Mouse (Mus musculus) hindbrain, embryonic 11.5 days (tissue): Measurements from ENCODE around the gene Tmem159. TPM values are rescaled to one million over a fixed set of nuclear protein-coding genes. Genes with fewer than 3 reads are reported as not detected.

Experiments used
- ATAC-seq: fragments of 200-750 bp; cut with Nextera tagmentation; 2 replicates; pipeline ENCODE4 v1.8.0; 2017; ENCODE audit warnings: mild to moderate bottlenecking, moderate TSS enrichment, moderate library complexity; ENCODE audit not compliant: low FRiP score
- DNase-seq: peaks from one replicate; pipeline ENCODE4 v3.0.0-alpha.2; 2015; ENCODE audit warnings: low spot score
- H3K27ac ChIP-seq: fragments of 300-500 bp; sonication (generic); 2 replicates; pipeline ENCODE4 v1.5.1; 2014; ENCODE audit warnings: mild to moderate bottlenecking, low read depth, low read length
- H3K27me3 ChIP-seq: fragments of 300-500 bp; sonication (generic); 2 replicates; pipeline ENCODE4 v1.6.1; 2014; ENCODE audit warnings: mild to moderate bottlenecking, low read length, moderate library complexity, mixed read lengths; ENCODE audit not compliant: control insufficient read depth, insufficient read depth
- H3K36me3 ChIP-seq: fragments of 300-500 bp; sonication (generic); 2 replicates; pipeline ENCODE4 v1.6.1; 2014; ENCODE audit warnings: mild to moderate bottlenecking, low read length, moderate library complexity, mixed read lengths; ENCODE audit not compliant: control insufficient read depth, insufficient read depth
- H3K4me1 ChIP-seq: fragments of 300-500 bp; sonication (generic); replicated peaks from 2 replicates; pipeline ENCODE4 v1.6.1; 2014; ENCODE audit warnings: low read length, mixed read lengths; ENCODE audit not compliant: control insufficient read depth, insufficient read depth
- H3K4me2 ChIP-seq: fragments of 300-500 bp; sonication (generic); replicated peaks from 2 replicates; pipeline ENCODE4 v1.6.1; 2014; ENCODE audit warnings: mild to moderate bottlenecking, low read depth, low read length
- H3K4me3 ChIP-seq: fragments of 300-500 bp; sonication (generic); 2 replicates; pipeline ENCODE4 v1.5.1; 2014; ENCODE audit warnings: low read depth, low read length
- H3K9ac ChIP-seq: fragments of 300-500 bp; sonication (generic); 2 replicates; pipeline ENCODE4 v1.6.1; 2014; ENCODE audit warnings: low read depth, low read length
- H3K9me3 ChIP-seq: fragments of 300-500 bp; sonication (generic); 2 replicates; pipeline ENCODE4 v1.6.1; 2016; ENCODE audit warnings: low read length; ENCODE audit not compliant: control insufficient read depth
- WGBS: fragments of 180-500 bp; shearing (Covaris S2); extraction: QIAGEN DNeasy Blood & Tissue Kit; methylation state at CpG from one replicate; pipeline ENCODE4 v1.1.7; 2014; 5-methylcytosine and 5-hydroxymethylcytosine counted together
- polyA plus RNA-seq: library from polyadenylated mRNA; unstranded; fragments of >200 nt; fragmentation: Nextera tagmentation; extraction: Ambion mirVana; gene quantifications from 2 replicates; pipeline ENCODE4 v1.2.1, GENCODE M21; 2014

Gene Tmem159
- polyA plus RNA-seq = 19.1 and 22.2 TPM in 2 replicates

- H3K36me3 ChIP-seq = no peaks in the 10 kb centered on the region
- no peaks in the 10 kb centered on the region for H3K27me3 ChIP-seq
- DNase-seq (peak; percentile 90), ATAC-seq (peak; percentile 94)
- H3K4me1 ChIP-seq = no peaks in the 10 kb centered on the region; the same call in none of the 2 replicates
- peak within 1 kb of the TSS; percentile 54 for H3K4me3 ChIP-seq
- H3K9ac ChIP-seq = peak within 1 kb of the TSS; percentile 58
- no peaks in the 10 kb centered on the region for H3K9me3 ChIP-seq
- WGBS = under 1% methylated on average over 40 of the region's 42 CpGs
- H3K4me2 ChIP-seq = peak within 1 kb of the TSS; percentile 78
- H3K27ac ChIP-seq = no peak within 1 kb of the TSS
Observed at GRCm38 (mm10) chr7:120102164-120102972, at the start of gene Tmem159. TSS of gene Tmem159 (plus strand) at chr7:120102353.

- no peaks in the 10 kb centered on the region for H3K36me3 ChIP-seq
- H3K9ac ChIP-seq = no peak overlapping the region
- WGBS = 69% methylated on average over 2 of the region's 2 CpGs
- no peak overlapping the region for H3K4me3 ChIP-seq
- no peaks in the 10 kb centered on the region for H3K9me3 ChIP-seq
- no peak for ATAC-seq
- H3K27me3 ChIP-seq = no peaks in the 10 kb centered on the region
- no peak overlapping the region for H3K27ac ChIP-seq
- no peaks in the 10 kb centered on the region for H3K4me1 ChIP-seq
- DNase-seq = no peak
- no peak overlapping the region for H3K4me2 ChIP-seq
Observed at GRCm38 (mm10) chr7:120054016-120054415, 48.1 kb upstream of the Tmem159 start.

DNA sequence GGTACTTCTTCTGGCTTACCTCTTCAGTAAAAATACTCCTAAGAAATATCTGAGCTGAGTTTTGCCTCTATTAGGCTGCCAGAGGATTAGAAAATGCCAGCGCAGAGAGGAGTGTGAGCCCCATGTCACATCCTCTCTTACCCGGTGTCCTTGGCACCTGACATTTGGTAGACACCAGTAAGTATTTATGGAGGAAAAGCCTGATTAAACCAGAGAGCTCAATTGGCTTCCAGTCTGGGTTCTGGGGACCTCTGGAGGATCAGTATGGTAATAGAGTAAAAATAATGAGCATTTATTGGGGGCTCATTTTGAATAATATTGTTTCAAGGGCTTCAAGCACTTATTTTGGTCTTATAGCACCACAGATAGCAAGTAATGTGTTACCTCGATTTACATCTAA, 46.7 kb upstream of the Tmem159 start:
- Histone ChIP-seq H3K27ac (no peak overlapping the region), H3K9me3 (no peaks in the 10 kb centered on the region), H3K4me1 (no peaks in the 10 kb centered on the region), H3K9ac (no peak overlapping the region), H3K36me3 (no peaks in the 10 kb centered on the region), H3K4me2 (no peak overlapping the region), H3K27me3 (no peaks in the 10 kb centered on the region), H3K4me3 (no peak overlapping the region)
- ATAC-seq (no peak), DNase-seq (no peak)
- 87% methylated on average over 3 of the region's 3 CpGs for WGBS

DNA sequence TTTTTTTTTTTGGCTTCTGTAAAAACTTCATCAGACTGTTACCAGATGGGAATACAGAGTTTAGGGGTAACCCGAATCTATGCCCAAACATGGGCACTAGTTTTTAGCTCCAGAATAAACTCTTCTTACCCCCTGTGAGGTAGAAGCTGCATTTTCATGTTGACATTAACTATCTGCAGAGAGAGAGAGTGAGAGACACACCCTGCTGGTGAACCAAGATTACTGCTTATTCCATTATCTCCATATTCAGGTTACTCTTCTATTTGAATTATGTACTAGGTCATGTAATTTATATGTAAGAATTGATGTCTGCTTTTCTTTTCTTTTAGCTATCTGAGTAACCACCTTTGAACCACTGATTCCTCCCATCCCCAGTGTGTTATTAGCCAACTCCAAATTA, 38.1 kb upstream of the Tmem159 start:
- Histone ChIP-seq H3K4me2 (no peak overlapping the region), H3K4me1 (no peaks in the 10 kb centered on the region), H3K9ac (no peak overlapping the region), H3K27ac (no peak overlapping the region), H3K36me3 (no peaks in the 10 kb centered on the region), H3K4me3 (no peak overlapping the region), H3K9me3 (no peaks in the 10 kb centered on the region), H3K27me3 (no peaks in the 10 kb centered on the region)
- ATAC-seq = no peak
- WGBS = 93% methylated on average over 1 of the region's 1 CpGs
- no peak for DNase-seq

- H3K27me3 ChIP-seq = no peaks in the 10 kb centered on the region
- DNase-seq (no peak), ATAC-seq (0 out of 2 replicates have a peak, but pooled peaks have one; percentile 38)
- no peak overlapping the region for H3K4me3 ChIP-seq
- H3K9ac ChIP-seq = no peak overlapping the region
- WGBS = 86% methylated on average over 3 of the region's 3 CpGs
- no peaks in the 10 kb centered on the region for H3K4me1 ChIP-seq
- no peaks in the 10 kb centered on the region for H3K9me3 ChIP-seq
- H3K4me2 ChIP-seq = no peak overlapping the region
- no peaks in the 10 kb centered on the region for H3K36me3 ChIP-seq
- H3K27ac ChIP-seq = no peak overlapping the region
Observed at GRCm38 (mm10) chr7:120068114-120068513, 34.0 kb upstream of the Tmem159 start.

- Histone ChIP-seq H3K36me3 (no peaks in the 10 kb centered on the region), H3K4me2 (no peak overlapping the region), H3K27ac (no peak overlapping the region), H3K9me3 (no peaks in the 10 kb centered on the region), H3K27me3 (no peaks in the 10 kb centered on the region), H3K9ac (no peak overlapping the region), H3K4me1 (no peaks in the 10 kb centered on the region), H3K4me3 (no peak overlapping the region)
- DNase-seq (peak; percentile 18), ATAC-seq (peak; percentile 81)
- WGBS = 34% methylated on average over 3 of the region's 3 CpGs
Observed at GRCm38 (mm10) chr7:120069164-120069563, 33.0 kb upstream of the Tmem159 start.

DNA sequence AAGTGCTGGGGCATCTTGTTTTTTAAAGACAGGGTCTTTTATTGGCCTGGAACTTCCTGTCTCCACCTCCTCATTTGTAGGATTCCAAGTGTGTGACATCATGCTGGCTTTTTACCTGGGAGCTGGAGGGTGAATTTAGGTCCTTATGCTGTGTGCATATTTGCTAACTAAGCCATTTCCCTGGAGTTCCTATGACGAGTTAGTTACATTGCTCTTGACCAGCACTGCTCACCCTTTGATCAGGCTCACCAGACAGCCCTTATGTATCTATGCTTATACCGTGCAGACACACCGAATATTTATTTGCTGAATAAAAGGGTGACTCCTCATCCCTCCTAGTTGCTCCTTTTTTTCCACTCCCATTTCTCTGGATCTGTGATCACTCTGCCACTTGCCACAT, 22.0 kb upstream of the Tmem159 start:
- H3K4me3 ChIP-seq = no peak overlapping the region
- H3K27ac ChIP-seq = no peak overlapping the region
- 84% methylated on average over 3 of the region's 3 CpGs for WGBS
- DNase-seq = no peak
- no peaks in the 10 kb centered on the region for H3K36me3 ChIP-seq
- no peaks in the 10 kb centered on the region for H3K4me1 ChIP-seq
- H3K9ac ChIP-seq = no peak overlapping the region
- H3K27me3 ChIP-seq = no peaks in the 10 kb centered on the region
- no peaks in the 10 kb centered on the region for H3K9me3 ChIP-seq
- H3K4me2 ChIP-seq = no peak overlapping the region
- no peak for ATAC-seq

GRCm38 (mm10) chr7:120093033-120093432, 9.1 kb upstream of the Tmem159 start:
- Histone ChIP-seq H3K4me3 (no peak overlapping the region), H3K9me3 (no peaks in the 10 kb centered on the region), H3K9ac (no peak overlapping the region), H3K27ac (no peak overlapping the region), H3K4me1 (no peaks in the 10 kb centered on the region), H3K36me3 (no peaks in the 10 kb centered on the region), H3K4me2 (no peak overlapping the region), H3K27me3 (no peaks in the 10 kb centered on the region)
- ATAC-seq = no peak
- WGBS = 44% methylated on average over 5 of the region's 5 CpGs
- no peak for DNase-seq

- Histone ChIP-seq H3K4me2 (no peak overlapping the region), H3K9ac (no peak overlapping the region), H3K27ac (no peak overlapping the region), H3K9me3 (no peaks in the 10 kb centered on the region), H3K4me1 (no peaks in the 10 kb centered on the region), H3K4me3 (no peak overlapping the region), H3K36me3 (no peaks in the 10 kb centered on the region), H3K27me3 (no peaks in the 10 kb centered on the region)
- DNase-seq (no peak), ATAC-seq (no peak)
- WGBS = 94% methylated on average over 3 of the region's 3 CpGs
Observed at GRCm38 (mm10) chr7:120094216-120094615, 7.9 kb upstream of the Tmem159 start.
